Mouse (Mus musculus): ENCODE data around the gene Slc29a3. TPM values are rescaled to one million over a fixed set of nuclear protein-coding genes. Genes with fewer than 3 reads are reported as not detected.
"Not testable (repeated sequence)": the region's sequence is repeated elsewhere in the genome, so short reads cannot be mapped to it uniquely, and the experiment has no call there.

The Slc29a3 gene
- total and polyA plus RNA-seq, 3 experiments: 1.3 to 5.7 (median 1.7) TPM

DNA sequence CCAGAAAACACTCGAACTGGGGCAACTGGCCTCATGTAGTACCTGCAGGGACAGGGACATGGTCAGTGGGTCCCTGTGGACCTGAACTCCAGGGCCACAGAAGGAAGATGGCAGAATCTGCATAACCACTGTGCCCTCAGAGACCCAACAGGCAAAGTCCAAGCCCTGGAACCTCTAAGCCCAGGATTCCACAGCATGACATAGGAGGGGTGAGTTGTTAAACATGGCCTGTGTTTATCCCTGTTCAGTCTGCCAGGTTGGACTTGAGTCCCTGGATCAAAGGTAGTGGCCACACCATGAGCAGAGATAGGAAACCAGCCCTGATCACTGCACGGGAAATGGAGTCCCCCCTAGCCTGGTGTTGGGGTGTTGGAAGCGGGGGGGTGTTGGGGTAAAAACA, 36.1 kb downstream of the Slc29a3 start:
- peaks cover 12% of the 10 kb centered on the region for H3K36me3 ChIP-seq (replicated peaks)
- TF ChIP-seq POLR2AphosphoS5 (IDR thresholded peaks at IDR 0.05; ENCODE audit: insufficient replicate concordance, low read depth, low read length) (no peak), TAL1 (conservative IDR thresholded peaks at IDR 0.05; ENCODE audit: low read depth, low read length) (no peak), GATA2 (IDR thresholded peaks at IDR 0.05; ENCODE audit: borderline replicate concordance, low read depth, low read length) (no peak), CTCF (IDR thresholded peaks at IDR 0.05; ENCODE audit: low read depth, low read length) (no peak), GATA1 (IDR thresholded peaks at IDR 0.05; ENCODE audit: borderline replicate concordance, low read length) (no peak)
- peaks cover 15% of the 10 kb centered on the region; the same call in 1 of the 2 replicates for H3K9me3 ChIP-seq (replicated peaks)
- no peak overlapping the region for H3K4me3 ChIP-seq (ENCODE audit: low read depth, low read length)
- ATAC-seq (ENCODE audit: extremely low read depth, insufficient number of reproducible peaks, low FRiP score, poor library complexity, severe bottlenecking) (no peak), DNase-seq (ENCODE audit: low spot score) (no peak)
- H3K4me1 ChIP-seq (ENCODE audit: insufficient read depth, low read depth, low read length): no peaks in the 10 kb centered on the region
- no peaks in the 10 kb centered on the region for H3K27me3 ChIP-seq (ENCODE audit: insufficient read depth, low read length)

DNA sequence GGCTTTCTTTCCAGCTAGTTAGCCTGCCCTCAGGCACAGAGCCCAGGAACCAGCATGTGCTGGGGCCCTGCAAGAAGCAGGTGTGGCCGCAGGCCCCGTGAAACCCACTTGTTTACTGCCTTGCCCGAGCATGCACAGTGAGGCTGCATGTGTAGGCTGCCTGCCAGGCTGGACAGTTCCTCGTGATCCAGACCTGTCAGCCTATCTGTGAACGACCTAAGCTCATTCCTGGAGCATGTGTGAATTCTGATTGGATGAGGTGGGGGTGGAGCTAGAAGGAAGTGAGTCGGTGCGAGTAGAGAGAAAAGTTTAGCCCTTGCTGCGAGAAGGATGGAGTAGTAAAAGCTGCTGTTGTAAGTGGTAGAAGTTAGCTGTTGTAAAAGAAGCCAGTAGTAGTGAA, 40.3 kb downstream of the Slc29a3 start:
- H3K4me1 ChIP-seq (ENCODE audit: insufficient read depth, low read depth, low read length); DNase-seq (ENCODE audit: low spot score); H3K27me3 ChIP-seq (ENCODE audit: insufficient read depth, low read length); ATAC-seq (ENCODE audit: extremely low read depth, insufficient number of reproducible peaks, low FRiP score, poor library complexity, severe bottlenecking); H3K4me3 ChIP-seq (ENCODE audit: low read depth, low read length): not testable (repeated sequence)
- Histone ChIP-seq H3K9me3 (replicated peaks) (peaks cover 33% of the 10 kb centered on the region), H3K36me3 (replicated peaks) (peaks cover 12% of the 10 kb centered on the region)

DNA sequence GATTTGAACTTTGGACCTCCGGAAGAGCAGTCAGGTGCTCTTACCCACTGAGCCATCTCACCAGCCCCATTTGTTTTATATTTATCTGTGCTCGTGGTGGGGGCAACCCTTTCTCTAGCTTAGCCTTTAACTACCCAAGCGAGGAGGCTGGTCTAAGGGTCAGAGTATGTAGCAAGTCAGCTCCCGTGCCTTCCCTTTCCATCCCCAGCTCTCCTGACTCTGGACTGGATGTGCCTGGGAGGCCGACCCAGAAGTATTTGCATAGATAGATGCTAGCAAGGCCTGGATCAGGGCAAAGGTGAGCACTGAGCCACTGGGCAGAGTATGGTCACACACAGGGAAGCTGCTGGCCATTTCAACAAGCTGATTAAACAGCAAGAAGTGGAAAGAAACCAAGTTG, 43.8 kb downstream of the Slc29a3 start:
- TF ChIP-seq TAL1 (conservative IDR thresholded peaks at IDR 0.05; ENCODE audit: low read depth, low read length): no peak
- TF ChIP-seq GATA2 (IDR thresholded peaks at IDR 0.05; ENCODE audit: borderline replicate concordance, low read depth, low read length): no peak
- no peak for TF ChIP-seq GATA1 (IDR thresholded peaks at IDR 0.05; ENCODE audit: borderline replicate concordance, low read length)
- no peak for TF ChIP-seq CTCF (IDR thresholded peaks at IDR 0.05; ENCODE audit: low read depth, low read length)
- TF ChIP-seq POLR2AphosphoS5 (IDR thresholded peaks at IDR 0.05; ENCODE audit: insufficient replicate concordance, low read depth, low read length): no peak
- ATAC-seq (ENCODE audit: extremely low read depth, insufficient number of reproducible peaks, low FRiP score, poor library complexity, severe bottlenecking): no peak
- no peaks in the 10 kb centered on the region for H3K27me3 ChIP-seq (ENCODE audit: insufficient read depth, low read length)
- H3K36me3 ChIP-seq (replicated peaks): no peaks in the 10 kb centered on the region
- no peak for DNase-seq (ENCODE audit: low spot score)
- peaks cover 32% of the 10 kb centered on the region for H3K9me3 ChIP-seq (replicated peaks)
- no peaks in the 10 kb centered on the region for H3K4me1 ChIP-seq (ENCODE audit: insufficient read depth, low read depth, low read length)
- H3K4me3 ChIP-seq (ENCODE audit: low read depth, low read length): no peak overlapping the region

DNA sequence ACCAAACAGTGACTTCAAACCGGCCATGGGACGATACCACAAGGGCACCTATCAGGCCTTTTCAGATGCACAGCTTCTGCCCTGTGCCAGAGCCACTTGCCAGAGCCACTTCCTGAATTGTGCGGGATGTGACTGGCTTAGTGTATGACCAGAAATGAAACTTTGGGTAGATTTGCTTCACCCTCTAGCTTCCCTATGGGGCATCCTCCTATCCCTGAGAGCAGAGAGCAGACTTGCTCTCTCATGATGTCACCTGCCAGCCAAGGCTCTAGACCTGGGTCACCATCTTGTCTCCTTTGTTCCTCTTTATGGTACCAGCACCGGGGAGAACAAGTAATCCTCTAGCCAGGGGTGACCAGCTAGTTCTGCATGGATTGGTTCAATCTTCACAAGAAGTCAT, 46.3 kb downstream of the Slc29a3 start:
- Histone ChIP-seq H3K4me1 (ENCODE audit: insufficient read depth, low read depth, low read length) (no peaks in the 10 kb centered on the region), H3K9me3 (replicated peaks) (peaks cover 25% of the 10 kb centered on the region), H3K4me3 (ENCODE audit: low read depth, low read length) (no peak overlapping the region), H3K27me3 (ENCODE audit: insufficient read depth, low read length) (no peaks in the 10 kb centered on the region), H3K36me3 (replicated peaks) (no peaks in the 10 kb centered on the region)
- ATAC-seq (ENCODE audit: extremely low read depth, insufficient number of reproducible peaks, low FRiP score, poor library complexity, severe bottlenecking): no peak
- DNase-seq (ENCODE audit: low spot score): no peak
- TF ChIP-seq GATA1 (IDR thresholded peaks at IDR 0.05; ENCODE audit: borderline replicate concordance, low read length) (no peak), TAL1 (conservative IDR thresholded peaks at IDR 0.05; ENCODE audit: low read depth, low read length) (no peak), GATA2 (IDR thresholded peaks at IDR 0.05; ENCODE audit: borderline replicate concordance, low read depth, low read length) (no peak), CTCF (IDR thresholded peaks at IDR 0.05; ENCODE audit: low read depth, low read length) (no peak), POLR2AphosphoS5 (IDR thresholded peaks at IDR 0.05; ENCODE audit: insufficient replicate concordance, low read depth, low read length) (no peak)

DNA sequence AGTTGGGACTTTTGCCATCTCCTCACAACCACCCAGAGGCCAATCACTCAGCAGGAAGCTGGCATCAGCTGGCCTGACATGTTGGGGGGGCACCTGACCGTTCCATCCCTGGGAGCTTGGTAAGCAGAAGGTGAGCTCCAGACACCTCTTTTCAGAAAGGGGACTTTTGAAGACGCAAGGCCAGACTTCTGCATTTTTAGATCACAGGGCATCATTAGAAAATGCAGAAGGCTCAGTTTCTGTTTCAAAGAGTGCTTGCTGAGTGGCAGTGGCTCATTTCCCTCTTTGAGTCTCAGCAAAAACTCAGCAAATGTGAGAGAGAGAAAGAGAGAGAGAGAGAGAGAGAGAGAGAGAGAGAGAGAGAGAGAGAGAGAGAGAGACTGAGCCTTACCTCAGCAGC, 47.5 kb downstream of the Slc29a3 start:
- ATAC-seq (ENCODE audit: extremely low read depth, insufficient number of reproducible peaks, low FRiP score, poor library complexity, severe bottlenecking): no peak

DNA sequence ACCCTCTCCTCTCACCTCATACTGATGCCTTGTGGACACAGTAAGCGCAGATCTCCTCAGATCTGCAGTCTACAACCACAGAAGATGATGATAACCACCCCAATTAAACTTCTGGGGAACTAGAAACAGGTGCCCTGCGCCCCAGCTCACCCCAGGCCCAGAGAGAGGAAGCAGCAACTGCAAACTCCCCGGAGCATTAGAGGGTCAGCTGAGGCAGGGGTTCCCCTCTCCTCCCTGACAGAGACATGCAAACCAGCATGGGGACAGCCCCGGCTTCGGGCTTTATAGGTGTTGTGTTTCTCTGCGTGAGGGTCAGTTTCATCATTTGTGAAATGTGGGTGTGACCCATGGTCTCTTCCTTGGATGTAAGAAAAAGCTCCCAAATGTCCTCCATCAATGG, 54.8 kb downstream of the Slc29a3 start:
- Histone ChIP-seq H3K36me3 (replicated peaks) (no peaks in the 10 kb centered on the region), H3K27me3 (ENCODE audit: insufficient read depth, low read length) (no peaks in the 10 kb centered on the region), H3K4me3 (ENCODE audit: low read depth, low read length) (no peak overlapping the region), H3K4me1 (ENCODE audit: insufficient read depth, low read depth, low read length) (no peaks in the 10 kb centered on the region), H3K9me3 (replicated peaks) (peaks cover 26% of the 10 kb centered on the region)
- DNase-seq (ENCODE audit: low spot score) (no peak), ATAC-seq (ENCODE audit: extremely low read depth, insufficient number of reproducible peaks, low FRiP score, poor library complexity, severe bottlenecking) (no peak)
- TF ChIP-seq POLR2AphosphoS5 (IDR thresholded peaks at IDR 0.05; ENCODE audit: insufficient replicate concordance, low read depth, low read length) (no peak), GATA1 (IDR thresholded peaks at IDR 0.05; ENCODE audit: borderline replicate concordance, low read length) (no peak), TAL1 (conservative IDR thresholded peaks at IDR 0.05; ENCODE audit: low read depth, low read length) (no peak), GATA2 (IDR thresholded peaks at IDR 0.05; ENCODE audit: borderline replicate concordance, low read depth, low read length) (no peak), CTCF (IDR thresholded peaks at IDR 0.05; ENCODE audit: low read depth, low read length) (no peak)

More for the DNA sequence above, 47.5 kb downstream of the Slc29a3 start:
- no peak for DNase-seq (ENCODE audit: low spot score)
- H3K27me3 ChIP-seq (ENCODE audit: insufficient read depth, low read length): no peaks in the 10 kb centered on the region
- TF ChIP-seq TAL1 (conservative IDR thresholded peaks at IDR 0.05; ENCODE audit: low read depth, low read length) (no peak), CTCF (IDR thresholded peaks at IDR 0.05; ENCODE audit: low read depth, low read length) (no peak), GATA2 (IDR thresholded peaks at IDR 0.05; ENCODE audit: borderline replicate concordance, low read depth, low read length) (no peak), GATA1 (IDR thresholded peaks at IDR 0.05; ENCODE audit: borderline replicate concordance, low read length) (no peak)
- no peak overlapping the region for H3K4me3 ChIP-seq (ENCODE audit: low read depth, low read length)
- H3K9me3 ChIP-seq (replicated peaks): peaks cover 29% of the 10 kb centered on the region
- H3K36me3 ChIP-seq (replicated peaks): no peaks in the 10 kb centered on the region
- H3K4me1 ChIP-seq (ENCODE audit: insufficient read depth, low read depth, low read length): no peaks in the 10 kb centered on the region

DNA sequence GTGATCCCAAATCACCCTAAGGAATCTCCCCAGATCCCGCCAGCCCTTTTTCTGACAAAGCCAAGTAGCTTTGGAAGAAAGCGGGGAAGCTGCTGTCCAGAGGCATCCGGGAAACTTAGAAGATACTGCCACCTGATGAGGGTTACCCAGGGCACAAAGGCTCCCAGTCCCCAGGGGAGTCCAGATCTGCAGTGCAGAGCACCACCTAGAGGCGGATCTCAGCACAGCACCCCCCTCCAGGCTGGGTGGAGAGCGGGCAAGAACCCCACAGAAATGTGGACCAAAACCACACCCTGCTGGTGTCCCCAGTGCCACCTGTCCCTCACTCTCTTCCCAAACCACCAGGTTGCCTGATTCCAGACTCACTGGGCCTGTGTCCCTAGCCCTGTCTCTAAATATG, 55.6 kb downstream of the Slc29a3 start:
- Histone ChIP-seq H3K36me3 (replicated peaks) (no peaks in the 10 kb centered on the region), H3K27me3 (ENCODE audit: insufficient read depth, low read length) (no peaks in the 10 kb centered on the region), H3K9me3 (replicated peaks) (peaks cover 33% of the 10 kb centered on the region), H3K4me3 (ENCODE audit: low read depth, low read length) (no peak overlapping the region), H3K4me1 (ENCODE audit: insufficient read depth, low read depth, low read length) (no peaks in the 10 kb centered on the region)
- ATAC-seq (ENCODE audit: extremely low read depth, insufficient number of reproducible peaks, low FRiP score, poor library complexity, severe bottlenecking) (no peak), DNase-seq (ENCODE audit: low spot score) (no peak)
- TF ChIP-seq CTCF (IDR thresholded peaks at IDR 0.05; ENCODE audit: low read depth, low read length): no peak
- TF ChIP-seq GATA1 (IDR thresholded peaks at IDR 0.05; ENCODE audit: borderline replicate concordance, low read length): no peak
- no peak for TF ChIP-seq POLR2AphosphoS5 (IDR thresholded peaks at IDR 0.05; ENCODE audit: insufficient replicate concordance, low read depth, low read length)
- no peak for TF ChIP-seq GATA2 (IDR thresholded peaks at IDR 0.05; ENCODE audit: borderline replicate concordance, low read depth, low read length)
- TF ChIP-seq TAL1 (conservative IDR thresholded peaks at IDR 0.05; ENCODE audit: low read depth, low read length): no peak

Measured in G1E (cell line).